Mouse (Mus musculus): ENCODE data around the gene Synpo2l.
"Not testable (repeated sequence)": the region's sequence is repeated elsewhere in the genome, so short reads cannot be mapped to it uniquely, and the experiment has no call there.

Gene Synpo2l

DNA sequence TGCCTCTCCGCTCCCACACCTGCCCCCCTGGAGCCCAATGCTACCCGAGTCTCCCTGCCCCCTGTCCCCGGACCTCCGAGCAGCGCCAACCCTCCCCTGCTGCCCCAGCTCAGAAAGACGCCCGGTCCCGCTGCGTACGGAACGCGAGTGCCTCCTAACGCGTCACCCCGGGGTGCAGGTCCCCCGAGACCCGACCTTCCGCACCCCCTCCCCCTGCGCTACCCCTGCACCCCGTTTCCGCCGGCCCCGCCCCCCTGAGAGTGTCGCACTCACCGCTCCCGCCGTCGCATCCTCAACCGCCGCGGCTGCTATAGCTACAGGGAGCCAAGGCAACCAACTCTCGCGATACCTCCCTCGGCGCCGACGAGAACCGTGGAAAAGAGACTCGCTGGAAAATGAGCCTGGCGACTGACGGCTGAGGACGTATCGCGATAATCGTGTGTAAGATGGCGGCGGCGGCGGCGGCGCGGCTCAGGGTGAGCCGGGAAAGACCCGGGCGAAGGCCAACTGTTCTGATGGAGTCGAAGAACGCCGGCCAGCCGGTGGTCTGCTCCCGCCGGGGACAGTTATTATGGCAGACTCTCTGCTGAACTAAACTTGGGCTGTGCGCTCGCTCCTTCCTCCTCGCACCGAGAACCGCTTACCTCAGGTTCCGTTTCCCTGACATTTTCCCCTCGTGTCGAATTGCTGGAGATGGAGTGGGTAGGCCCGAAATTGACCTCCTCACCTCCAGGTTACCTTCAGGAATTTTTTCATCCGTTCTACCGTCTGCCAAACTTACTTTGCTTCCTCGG lies 27.3 kb downstream of the Synpo2l start, which contains the start of gene Usp54:
Usp54 (minus strand) TSS at position 420 of the 794 bp plus-strand sequence.
- peak; percentile 99 for DNase-seq (ENCODE audit: low read depth)

DNA sequence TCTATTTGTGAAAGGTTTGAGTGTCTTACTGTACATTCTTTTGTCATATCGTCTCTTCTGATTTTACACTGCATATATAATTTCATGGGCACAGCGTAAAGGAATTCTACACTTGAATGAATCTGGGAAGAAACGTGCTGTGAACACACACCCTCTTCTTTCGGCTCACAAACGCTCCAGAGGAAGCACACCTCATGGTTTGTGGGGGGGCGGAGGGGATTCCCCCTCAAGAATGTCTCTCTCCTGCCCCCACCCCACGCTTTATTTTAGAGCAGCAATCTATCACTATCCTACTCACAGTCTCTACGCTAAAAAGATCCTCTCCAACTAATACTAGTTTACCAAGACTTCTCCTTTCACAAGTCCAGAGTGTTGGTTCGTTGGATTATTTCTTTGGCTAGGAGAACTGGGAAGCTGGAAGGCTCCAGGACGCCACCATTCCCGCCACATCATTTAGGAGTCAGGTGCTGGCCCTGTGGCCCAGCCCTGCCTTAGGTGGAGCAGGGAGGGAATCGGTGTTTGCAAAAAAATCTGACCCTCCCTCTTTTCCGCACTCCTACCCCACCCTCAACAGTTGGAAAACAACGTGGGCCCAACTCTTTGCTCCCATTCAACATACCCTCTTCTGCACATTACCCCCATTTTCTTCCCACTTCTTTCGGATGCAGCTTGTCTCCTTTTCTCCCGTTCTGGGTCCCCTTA lies 28.1 kb downstream of the Synpo2l start:
- peak; percentile 55 for DNase-seq (ENCODE audit: low read depth)

DNA sequence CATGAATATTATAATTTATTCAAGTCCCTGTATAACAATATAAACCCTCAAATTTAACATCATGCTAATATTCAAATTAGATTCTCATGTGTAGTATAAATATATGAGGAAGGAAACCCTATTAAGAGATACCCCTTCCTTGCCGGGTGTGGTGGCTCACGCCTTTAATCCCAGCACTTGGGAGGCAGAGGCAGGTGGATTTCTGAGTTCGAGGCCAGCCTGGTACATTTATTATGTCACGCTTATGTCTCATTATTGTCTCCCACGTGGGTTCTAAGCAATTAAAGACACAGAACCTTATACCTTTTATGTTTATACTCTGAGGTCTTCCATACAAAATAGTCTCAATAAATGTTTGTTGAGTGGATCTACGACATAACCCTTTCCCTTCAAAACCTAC lies 29.5 kb downstream of the Synpo2l start:
- no peak for DNase-seq (ENCODE audit: low read depth)

GRCm38 (mm10) chr14:20637818-20638574 lies 30.2 kb downstream of the Synpo2l start:
- peak; percentile 36 for DNase-seq (ENCODE audit: low read depth)

DNA sequence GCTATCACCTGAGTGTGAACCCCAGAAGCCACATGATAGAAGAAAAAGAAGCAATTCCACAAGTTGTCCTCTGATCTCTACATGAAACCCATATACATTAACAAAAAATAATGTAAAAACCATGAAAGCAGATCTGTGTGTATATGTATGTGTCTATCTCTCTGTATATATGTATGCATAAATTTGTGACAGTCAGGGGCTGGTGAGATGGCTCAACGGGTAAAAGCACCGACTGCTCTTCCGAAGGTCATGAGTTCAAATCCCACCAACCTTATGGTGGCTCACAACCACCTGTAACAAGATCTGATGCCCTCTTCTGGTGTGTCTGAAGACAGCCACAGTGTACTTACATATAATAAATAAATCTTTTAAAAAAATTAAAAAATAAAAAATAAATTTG lies 31.2 kb downstream of the Synpo2l start:
- not testable (repeated sequence) for DNase-seq (ENCODE audit: low read depth)

- peak; percentile 31 for DNase-seq (ENCODE audit: low read depth)
Observed at GRCm38 (mm10) chr14:20635546-20635945, 32.6 kb downstream of the Synpo2l start.

DNA sequence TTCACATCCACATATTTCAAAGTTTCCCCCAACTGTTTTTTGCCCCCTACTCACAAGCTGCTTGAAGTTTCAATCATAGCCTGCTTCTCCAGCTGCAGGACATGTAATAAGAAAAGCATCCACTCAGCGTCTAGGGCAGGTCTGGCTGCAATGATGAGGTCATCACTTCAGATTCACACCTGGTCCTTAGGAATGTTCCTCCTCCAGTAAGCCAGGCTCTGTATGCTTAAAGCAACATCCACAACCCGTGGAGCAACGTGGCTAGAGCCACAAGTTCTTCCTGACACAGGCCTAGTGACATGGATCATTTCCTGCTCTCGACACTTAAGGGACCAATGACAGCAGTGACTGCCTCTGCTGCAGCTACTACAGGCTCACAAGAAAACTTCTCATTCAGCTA lies 36.9 kb downstream of the Synpo2l start:
- DNase-seq (ENCODE audit: low read depth), result peak; percentile 47

DNA sequence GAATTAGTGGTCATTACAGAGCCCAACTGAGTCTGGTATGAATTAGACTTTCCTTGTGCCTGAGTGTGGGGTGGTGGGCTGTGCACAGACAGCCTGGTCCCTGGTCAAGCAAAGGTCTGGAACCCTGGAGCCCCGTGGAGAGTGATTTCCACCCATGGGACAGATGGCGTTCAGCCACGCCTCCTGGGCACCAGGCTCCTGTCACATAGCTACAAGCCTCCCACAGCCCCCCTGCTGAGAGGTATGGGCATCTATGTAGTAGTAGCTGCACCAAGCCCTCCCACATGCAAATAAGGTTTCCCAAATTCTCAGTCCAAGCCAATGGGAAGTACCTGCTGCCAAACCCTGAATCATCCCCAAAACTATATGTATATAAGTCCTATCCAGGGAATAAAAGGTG lies 41.2 kb downstream of the Synpo2l start:
- no peak for DNase-seq (ENCODE audit: low read depth)

- DNase-seq (ENCODE audit: low read depth), result no peak
Observed at GRCm38 (mm10) chr14:20626447-20626846, 41.7 kb downstream of the Synpo2l start.

DNA sequence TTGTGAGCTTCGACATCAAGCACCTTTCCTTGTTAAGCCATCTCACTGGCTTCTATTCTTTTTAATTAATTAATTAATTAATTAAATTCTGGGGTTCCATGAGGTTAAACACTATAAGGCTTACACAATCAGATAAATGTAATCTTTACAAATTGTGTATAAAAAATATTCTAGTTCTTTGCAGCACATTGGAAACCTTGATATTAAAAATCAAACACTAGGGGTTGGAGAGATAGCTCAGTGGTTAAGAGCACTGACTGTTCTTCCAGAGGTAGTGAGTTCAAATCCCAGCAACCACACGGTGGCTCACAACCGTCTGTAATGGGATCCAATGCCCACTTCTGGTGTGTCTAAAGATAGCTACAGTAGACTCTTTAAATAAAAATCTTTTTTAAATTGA lies 45.2 kb downstream of the Synpo2l start:
- DNase-seq (ENCODE audit: low read depth), result no peak

GRCm38 (mm10) chr14:20622412-20622811 lies 45.7 kb downstream of the Synpo2l start:
- no peak for DNase-seq (ENCODE audit: low read depth)

DNA sequence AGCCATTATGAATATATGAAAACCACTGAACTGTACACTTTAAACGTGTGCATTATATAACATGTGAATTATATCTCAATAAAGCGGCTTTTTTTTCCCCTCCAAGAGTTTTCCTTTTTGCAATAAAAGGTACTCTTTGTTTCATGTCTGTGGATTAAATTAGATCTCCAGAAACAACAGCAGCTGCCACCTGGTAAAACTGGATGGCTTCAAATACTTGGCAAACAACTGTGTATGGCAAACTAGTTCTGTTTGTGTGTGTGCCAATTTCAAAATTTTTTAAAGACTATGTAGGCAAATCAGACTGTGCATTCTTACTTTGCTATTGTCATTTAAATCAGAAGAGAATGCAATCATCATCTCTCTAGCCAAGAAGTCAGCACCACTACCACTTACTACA lies 46.3 kb downstream of the Synpo2l start:
- DNase-seq (ENCODE audit: low read depth), result no peak

DNA sequence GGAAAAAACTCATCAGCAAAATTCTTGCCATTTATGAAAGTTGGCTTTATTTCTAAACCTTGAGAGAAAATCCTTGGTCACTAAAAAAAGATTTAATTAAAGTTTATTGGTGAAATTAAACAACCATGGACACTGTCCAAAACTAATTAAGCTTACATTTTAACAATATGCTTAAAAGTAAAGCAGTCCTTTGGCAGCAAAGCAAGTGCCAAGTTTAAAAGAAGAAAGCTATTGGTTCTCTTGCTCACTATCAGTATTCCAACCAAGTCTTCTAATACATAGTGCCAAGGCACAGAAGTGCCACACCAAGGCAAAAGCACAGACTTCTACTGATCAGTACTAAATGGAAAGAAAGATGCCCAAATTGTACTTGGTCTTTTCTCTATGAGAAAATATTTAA lies 49.0 kb downstream of the Synpo2l start:
- no peak for DNase-seq (ENCODE audit: low read depth)

DNA sequence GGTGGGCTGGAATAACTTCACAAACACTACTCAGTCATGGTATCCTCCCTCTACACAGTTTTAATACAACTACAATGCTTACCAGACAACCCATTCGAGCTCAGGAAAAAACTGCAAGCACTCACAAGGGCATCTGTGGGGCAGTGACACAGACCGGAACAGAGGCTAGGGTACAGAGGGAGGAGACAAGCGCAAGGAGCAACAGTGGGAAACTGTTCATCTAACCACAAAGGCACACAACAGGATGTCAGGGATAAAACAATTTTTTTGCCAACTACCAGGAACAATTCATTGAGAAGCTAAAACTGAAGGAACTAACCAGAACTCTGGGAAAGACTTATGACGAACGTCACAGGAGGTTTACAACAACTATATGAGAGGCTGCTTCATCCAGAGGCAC lies 49.9 kb downstream of the Synpo2l start:
- DNase-seq (ENCODE audit: low read depth), result peak; percentile 85

- peak; percentile 53 for DNase-seq (ENCODE audit: low read depth)
Observed at GRCm38 (mm10) chr14:20616421-20616820, 51.7 kb downstream of the Synpo2l start.

GRCm38 (mm10) chr14:20615075-20615474 lies 53.1 kb downstream of the Synpo2l start:
- DNase-seq (ENCODE audit: low read depth), result no peak

- DNase-seq (ENCODE audit: low read depth), result no peak
Observed at GRCm38 (mm10) chr14:20612820-20613219, 55.3 kb downstream of the Synpo2l start.

DNA sequence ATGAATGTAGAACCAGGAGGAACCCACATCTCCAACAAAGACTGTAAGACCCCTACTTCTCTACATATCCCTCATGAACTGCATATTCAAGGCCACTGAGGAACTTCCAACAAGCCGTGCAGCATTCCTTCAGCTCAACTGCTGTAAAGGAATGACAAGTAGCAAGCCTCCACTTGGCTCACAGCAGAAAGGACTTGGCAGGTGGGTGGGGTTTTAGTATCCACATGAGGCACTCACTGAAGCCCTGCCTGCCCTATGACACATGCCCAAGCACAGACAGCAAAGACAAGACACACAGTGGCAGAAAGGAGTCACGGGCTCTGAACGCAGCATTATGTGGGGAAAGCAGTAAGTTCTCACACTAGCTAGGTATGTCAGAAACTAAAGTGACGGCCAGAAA lies 58.0 kb downstream of the Synpo2l start:
- DNase-seq (ENCODE audit: low read depth), result no peak

GRCm38 (mm10) chr14:20609519-20609918 lies 58.6 kb downstream of the Synpo2l start:
- no peak for DNase-seq (ENCODE audit: low read depth)
